Mouse (Mus musculus) MEL (cell line): ENCODE data around the gene Mkrn1.

Experiments used
- CHD2 ChIP-seq: IDR thresholded peaks from 2 replicates; pipeline ENCODE4 v1.6.1; 2011; ENCODE audit warnings: low read length, improper control_type of control experiment
- CTCF ChIP-seq, 3 experiments: IDR thresholded peaks in 2 of 3; conservative IDR thresholded peaks in 1 of 3; 2 replicates each; pipeline ENCODE4 v1.5.1; 2011 to 2012; ENCODE audit warnings: low read length in 3 of 3, low read depth in 2 of 3, mild to moderate bottlenecking in 2 of 3, improper control_type of control experiment in 1 of 3, inconsistent platforms in 1 of 3, mixed read lengths in 1 of 3, moderate library complexity in 1 of 3; ENCODE audit not compliant: control insufficient read depth in 1 of 3, insufficient read depth in 1 of 3, poor library complexity in 1 of 3, severe bottlenecking in 1 of 3
- EP300 ChIP-seq, 2 experiments: IDR thresholded peaks; 2 replicates each; pipeline ENCODE4 v1.6.1; 2011; ENCODE audit warnings: improper control_type of control experiment in 2 of 2, low read length in 2 of 2, low read depth in 1 of 2, mild to moderate bottlenecking in 1 of 2
- MAFK ChIP-seq: IDR thresholded peaks from 2 replicates; pipeline ENCODE4 v1.6.1; 2011; ENCODE audit warnings: low read depth, mild to moderate bottlenecking, low read length, improper control_type of control experiment, borderline replicate concordance
- MAZ ChIP-seq: IDR thresholded peaks from 2 replicates; pipeline ENCODE4 v1.6.1; 2012; ENCODE audit warnings: low read depth, mild to moderate bottlenecking, inconsistent platforms, low read length, improper control_type of control experiment
- MYC ChIP-seq: IDR thresholded peaks from 2 replicates; pipeline ENCODE4 v1.6.1; 2011; ENCODE audit warnings: low read depth, mild to moderate bottlenecking, low read length, improper control_type of control experiment, moderate library complexity
- POLR2A ChIP-seq, 2 experiments: IDR thresholded peaks; 2 replicates each; pipeline ENCODE4 v1.6.1; 2011 to 2012; ENCODE audit warnings: low read length in 2 of 2, mild to moderate bottlenecking in 2 of 2, control low read depth in 1 of 2, improper control_type of control experiment in 1 of 2, low read depth in 1 of 2, moderate library complexity in 1 of 2; ENCODE audit not compliant: control insufficient read depth in 1 of 2, insufficient read depth in 1 of 2, poor library complexity in 1 of 2
- RCOR1 ChIP-seq: IDR thresholded peaks from 2 replicates; pipeline ENCODE4 v1.6.1; 2012; ENCODE audit warnings: low read depth, mild to moderate bottlenecking, inconsistent platforms, low read length, improper control_type of control experiment
- SMC3 ChIP-seq: IDR thresholded peaks from 2 replicates; pipeline ENCODE4 v1.6.1; 2011; ENCODE audit warnings: low read depth, low read length, improper control_type of control experiment
- USF1 ChIP-seq: IDR thresholded peaks from 2 replicates; pipeline ENCODE4 v1.6.1; 2014; ENCODE audit warnings: low read depth, mild to moderate bottlenecking, inconsistent platforms, low read length, improper control_type of control experiment, moderate library complexity
- USF2 ChIP-seq, 2 experiments: IDR thresholded peaks; 2 replicates each; pipeline ENCODE4 v1.6.1; 2011 to 2012; ENCODE audit warnings: improper control_type of control experiment in 2 of 2, low read length in 2 of 2, borderline replicate concordance in 1 of 2, inconsistent platforms in 1 of 2, low read depth in 1 of 2, mild to moderate bottlenecking in 1 of 2; ENCODE audit not compliant: insufficient read depth in 1 of 2

- no peak for TF ChIP-seq MAFK
- 0 out of 2 replicates have a peak, but pooled peaks have one; percentile 15 for TF ChIP-seq RCOR1
- 0 out of 2 replicates have a peak, but pooled peaks have one; percentile 36 for TF ChIP-seq MAZ
- TF ChIP-seq CHD2, result no peak
- TF ChIP-seq POLR2A (IDR thresholded peaks at IDR 0.05; ENCODE audit: control insufficient read depth in 1 of 2, insufficient read depth in 1 of 2, low read depth in 1 of 2, low read length in 2 of 2, poor library complexity in 1 of 2), result peak in 1 of 2 experiments; percentile 40; a peak in 1 of 4 replicates
- TF ChIP-seq USF1, result no peak; the same call in 1 of the 2 replicates
- peak; percentile 67 to 85 (median 81) for TF ChIP-seq CTCF (IDR thresholded peaks at IDR 0.05 in 2 of 3, conservative IDR thresholded peaks at IDR 0.05 in 1 of 3; ENCODE audit: control insufficient read depth in 1 of 3, insufficient read depth in 1 of 3, low read depth in 2 of 3, low read length in 3 of 3, poor library complexity in 1 of 3, severe bottlenecking in 1 of 3)
- peak; percentile 75; the same call in 1 of the 2 replicates for TF ChIP-seq MYC
- no peak for TF ChIP-seq EP300 (IDR thresholded peaks at IDR 0.05; ENCODE audit: low read depth in 1 of 2, low read length in 2 of 2)
- TF ChIP-seq USF2 (IDR thresholded peaks at IDR 0.05; ENCODE audit: borderline replicate concordance in 1 of 2, insufficient read depth in 1 of 2, low read depth in 1 of 2, low read length in 2 of 2), result no peak
- TF ChIP-seq SMC3, result peak; percentile 87
Measured at GRCm38 (mm10) chr6:39462621-39463538, 42.6 kb upstream of the Mkrn1 start.
